Mouse (Mus musculus) lung, postnatal 0 days (tissue): ENCODE data around the gene Dhx40.

Source experiments
- CTCF ChIP-seq: IDR thresholded peaks from 2 replicates; pipeline ENCODE4 v1.5.1; 2016; ENCODE audit warnings: antibody characterized with exemption, mild to moderate bottlenecking
- EP300 ChIP-seq: IDR thresholded peaks from 2 replicates; pipeline ENCODE4 v1.6.1; 2016; ENCODE audit warnings: antibody characterized with exemption, mild to moderate bottlenecking, control low read depth

DNA sequence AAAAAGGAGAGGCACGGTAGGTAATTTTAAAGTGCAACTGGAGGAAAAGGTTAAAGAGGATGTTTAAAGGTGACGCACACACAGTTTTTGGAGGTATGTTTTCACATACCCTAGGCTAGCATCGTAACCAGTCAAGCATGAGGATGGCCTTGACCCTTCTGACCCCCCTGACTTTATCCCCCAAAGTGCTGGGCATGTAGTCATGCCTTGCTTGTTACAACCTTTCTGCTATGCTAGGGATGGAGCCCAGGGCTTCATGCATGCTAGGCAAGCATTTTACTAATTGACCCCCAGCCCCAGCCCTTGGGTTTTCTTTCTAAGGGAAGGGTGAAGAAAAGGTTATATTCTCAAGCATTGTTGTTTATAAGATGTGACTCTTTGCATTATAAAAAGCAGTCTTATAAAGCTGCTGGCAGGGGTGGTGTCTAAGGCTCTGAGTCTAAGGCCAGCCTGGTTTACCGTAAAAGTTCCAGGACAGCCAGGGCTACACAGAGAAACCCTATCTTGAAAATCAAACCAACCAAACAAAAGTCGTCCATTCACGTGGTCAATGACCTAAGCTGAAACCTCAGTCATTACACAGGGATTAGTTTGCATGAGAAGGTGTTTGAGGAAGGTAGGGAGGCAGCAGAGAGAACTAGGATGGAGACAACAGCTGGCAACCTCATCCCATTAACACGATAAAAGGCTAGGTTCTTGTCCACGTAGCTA, 27.2 kb upstream of the Dhx40 start:
- TF ChIP-seq CTCF: no peak
- TF ChIP-seq EP300: no peak
